Mouse (Mus musculus) embryonic facial prominence, embryonic 13.5 days (tissue): Measurements from ENCODE around the gene Dtnbp1. TPM values are rescaled to one million over a fixed set of nuclear protein-coding genes. Genes with fewer than 3 reads are reported as not detected.
A peak's percentile ranks its signal among the peaks of the same experiment; 100 is the strongest.

Experiments
- ATAC-seq: fragments of 200-750 bp; cut with Nextera tagmentation; 2 replicates; pipeline ENCODE4 v1.8.0; 2017; ENCODE audit warnings: low read depth; ENCODE audit not compliant: insufficient number of reproducible peaks, insufficient read depth, low FRiP score, low TSS enrichment
- H3K27ac ChIP-seq: fragments of 300-500 bp; sonication (generic); 2 replicates; pipeline ENCODE4 v1.5.1; 2015; ENCODE audit warnings: moderate library complexity, mild to moderate bottlenecking, inconsistent platforms
- H3K27me3 ChIP-seq: fragments of 300-500 bp; sonication (generic); 2 replicates; pipeline ENCODE4 v1.6.1; 2015; ENCODE audit warnings: mild to moderate bottlenecking, inconsistent platforms
- H3K36me3 ChIP-seq: fragments of 300-500 bp; sonication (generic); 2 replicates; pipeline ENCODE4 v1.6.1; 2015; ENCODE audit warnings: mild to moderate bottlenecking, inconsistent platforms
- H3K4me1 ChIP-seq: fragments of 300-500 bp; sonication (generic); 2 replicates; pipeline ENCODE4 v1.6.1; 2015; ENCODE audit warnings: inconsistent platforms
- H3K4me2 ChIP-seq: fragments of 300-500 bp; sonication (generic); 2 replicates; pipeline ENCODE4 v1.6.1; 2015; ENCODE audit warnings: moderate library complexity, mild to moderate bottlenecking, inconsistent platforms
- H3K4me3 ChIP-seq: fragments of 300-500 bp; sonication (generic); 2 replicates; pipeline ENCODE4 v1.5.1; 2015; ENCODE audit warnings: mild to moderate bottlenecking, inconsistent platforms
- H3K9ac ChIP-seq: fragments of 300-500 bp; sonication (generic); 2 replicates; pipeline ENCODE4 v1.6.1; 2015; ENCODE audit warnings: mild to moderate bottlenecking, inconsistent platforms
- H3K9me3 ChIP-seq: fragments of 300-500 bp; sonication (generic); 2 replicates; pipeline ENCODE4 v1.6.1; 2016; ENCODE audit warnings: inconsistent platforms
- WGBS: fragments of 180-500 bp; shearing (Covaris S2); methylation state at CpG from one replicate; pipeline ENCODE4 v1.1.7; 2015; ENCODE audit warnings: mixed read lengths; 5-methylcytosine and 5-hydroxymethylcytosine counted together
- polyA plus RNA-seq: library from polyadenylated mRNA; unstranded; fragments of >200 nt; fragmentation: Nextera tagmentation; extraction: Ambion mirVana; gene quantifications from 2 replicates; pipeline ENCODE4 v1.2.1, GENCODE M21; 2015

Gene Dtnbp1
- polyA plus RNA-seq, 1 experiment from 2014 or later, result 77.9 TPM

DNA sequence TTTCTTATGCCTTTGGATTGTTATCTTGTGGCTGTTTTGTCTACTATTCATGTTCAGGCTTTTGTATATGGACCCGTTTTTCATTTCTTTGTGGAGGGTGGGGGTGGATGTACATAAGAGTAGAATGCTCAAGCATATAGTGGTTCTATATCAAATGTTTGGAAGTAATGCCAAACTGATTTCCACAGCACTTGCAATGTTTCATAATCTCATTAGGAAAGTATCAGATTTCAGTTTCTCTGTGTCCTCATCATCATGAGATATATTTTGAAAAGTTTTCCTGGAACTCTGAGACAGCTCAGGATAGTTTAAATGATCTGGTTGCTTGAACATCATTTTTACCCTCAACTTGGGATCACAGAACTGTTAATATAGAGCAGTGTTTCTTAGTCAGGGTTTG lies 27.8 kb upstream of the Dtnbp1 start:
- ATAC-seq, result no peak
- 74% methylated on average over 1 of the region's 1 CpGs for WGBS
- no peaks in the 10 kb centered on the region for H3K9me3 ChIP-seq
- H3K4me3 ChIP-seq, result no peak overlapping the region
- H3K27me3 ChIP-seq, result no peaks in the 10 kb centered on the region
- no peaks in the 10 kb centered on the region for H3K36me3 ChIP-seq
- H3K9ac ChIP-seq, result no peak overlapping the region
- no peak overlapping the region for H3K4me2 ChIP-seq
- H3K4me1 ChIP-seq, result peaks cover 26% of the 10 kb centered on the region
- no peak overlapping the region for H3K27ac ChIP-seq

DNA sequence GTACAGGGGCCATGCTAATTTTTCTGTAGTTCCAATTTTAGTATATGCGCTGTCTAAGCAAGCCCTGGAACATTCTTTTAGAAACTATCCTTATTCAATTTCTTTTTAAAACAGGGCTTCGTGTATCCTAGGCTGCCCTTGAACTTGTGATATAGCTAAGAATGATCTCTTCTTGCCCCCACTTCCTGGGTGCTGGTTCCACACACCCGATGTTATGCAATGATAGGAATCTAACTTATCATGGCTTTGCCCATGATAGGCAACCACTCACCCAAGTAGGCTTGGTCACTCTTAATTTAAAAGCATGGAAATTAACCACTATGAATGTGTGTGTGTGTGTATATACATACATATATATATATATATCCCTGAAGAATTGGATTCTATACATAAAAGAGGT lies 24.3 kb upstream of the Dtnbp1 start:
- no peak overlapping the region for H3K4me2 ChIP-seq
- 0 out of 2 replicates have a peak, but pooled peaks cover 8% of the 10 kb centered on the region for H3K4me1 ChIP-seq
- no peaks in the 10 kb centered on the region for H3K27me3 ChIP-seq
- H3K36me3 ChIP-seq, result no peaks in the 10 kb centered on the region
- WGBS, result 89% methylated on average over 3 of the region's 3 CpGs
- H3K9me3 ChIP-seq, result no peaks in the 10 kb centered on the region
- no peak overlapping the region for H3K4me3 ChIP-seq
- H3K27ac ChIP-seq, result no peak overlapping the region
- ATAC-seq, result no peak
- H3K9ac ChIP-seq, result no peak overlapping the region

- 78% methylated on average over 10 of the region's 10 CpGs for WGBS
- 0 out of 2 replicates have a peak, but pooled peaks cover 3% of the 10 kb centered on the region for H3K4me1 ChIP-seq
- H3K4me3 ChIP-seq, result no peak overlapping the region
- no peak for ATAC-seq
- no peak overlapping the region for H3K9ac ChIP-seq
- no peaks in the 10 kb centered on the region for H3K9me3 ChIP-seq
- H3K27me3 ChIP-seq, result no peaks in the 10 kb centered on the region
- no peak overlapping the region for H3K4me2 ChIP-seq
- no peaks in the 10 kb centered on the region for H3K36me3 ChIP-seq
- H3K27ac ChIP-seq, result no peak overlapping the region
Measured at GRCm38 (mm10) chr13:45024821-45025220, 22.9 kb upstream of the Dtnbp1 start.

- 67% methylated on average over 20 of the region's 20 CpGs for WGBS
- Histone ChIP-seq H3K4me2 (no peak overlapping the region), H3K4me3 (no peak overlapping the region), H3K27ac (no peak overlapping the region), H3K36me3 (no peaks in the 10 kb centered on the region), H3K4me1 (0 out of 2 replicates have a peak, but pooled peaks cover 3% of the 10 kb centered on the region), H3K9me3 (no peaks in the 10 kb centered on the region), H3K27me3 (no peaks in the 10 kb centered on the region), H3K9ac (no peak overlapping the region)
- no peak for ATAC-seq
Measured at GRCm38 (mm10) chr13:45023356-45024150, 21.6 kb upstream of the Dtnbp1 start.

DNA sequence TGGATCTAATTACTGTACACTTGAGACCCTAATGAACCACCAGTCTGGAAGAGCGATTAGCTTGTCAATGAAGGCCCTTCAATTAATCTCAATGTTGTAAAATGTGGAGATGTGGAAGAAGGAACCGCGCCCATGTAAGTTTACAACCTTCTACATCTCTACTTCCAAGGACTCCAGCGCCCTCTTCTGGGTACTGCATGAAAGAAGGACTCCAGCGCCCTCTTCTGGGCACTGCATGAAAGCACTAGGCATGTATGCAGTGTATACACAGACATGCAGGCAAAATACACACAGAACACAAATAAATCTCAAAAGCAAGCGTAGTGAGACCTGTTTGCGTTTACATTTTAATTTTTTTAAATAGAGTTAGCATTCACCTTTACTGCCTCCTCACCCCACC lies 6.2 kb upstream of the Dtnbp1 start:
- Histone ChIP-seq H3K4me2 (no peak overlapping the region), H3K9me3 (no peaks in the 10 kb centered on the region), H3K36me3 (no peaks in the 10 kb centered on the region), H3K27me3 (no peaks in the 10 kb centered on the region), H3K9ac (no peak overlapping the region), H3K4me1 (peaks cover 4% of the 10 kb centered on the region; the same call in 1 of the 2 replicates), H3K4me3 (no peak overlapping the region), H3K27ac (no peak overlapping the region)
- WGBS, result 80% methylated on average over 7 of the region's 7 CpGs
- ATAC-seq, result no peak

GRCm38 (mm10) chr13:45007726-45008125 lies 5.8 kb upstream of the Dtnbp1 start:
- H3K4me2 ChIP-seq, result no peak overlapping the region
- no peaks in the 10 kb centered on the region for H3K9me3 ChIP-seq
- no peaks in the 10 kb centered on the region for H3K36me3 ChIP-seq
- no peak overlapping the region for H3K9ac ChIP-seq
- H3K27me3 ChIP-seq, result no peaks in the 10 kb centered on the region
- no peak for ATAC-seq
- H3K27ac ChIP-seq, result no peak overlapping the region
- WGBS, result 71% methylated on average over 6 of the region's 6 CpGs
- H3K4me3 ChIP-seq, result no peak overlapping the region
- H3K4me1 ChIP-seq, result peaks cover 8% of the 10 kb centered on the region; the same call in 1 of the 2 replicates

- no peak overlapping the region for H3K27ac ChIP-seq
- H3K4me1 ChIP-seq, result peaks cover 13% of the 10 kb centered on the region; the same call in 1 of the 2 replicates
- no peak overlapping the region for H3K4me3 ChIP-seq
- H3K4me2 ChIP-seq, result no peak overlapping the region
- 73% methylated on average over 5 of the region's 5 CpGs for WGBS
- H3K36me3 ChIP-seq, result no peaks in the 10 kb centered on the region
- no peaks in the 10 kb centered on the region for H3K27me3 ChIP-seq
- ATAC-seq, result no peak
- no peak overlapping the region for H3K9ac ChIP-seq
- H3K9me3 ChIP-seq, result no peaks in the 10 kb centered on the region
Measured at GRCm38 (mm10) chr13:45006483-45006882, 4.5 kb upstream of the Dtnbp1 start.

GRCm38 (mm10) chr13:45005861-45006260 lies 3.9 kb upstream of the Dtnbp1 start:
- 44% methylated on average over 7 of the region's 7 CpGs for WGBS
- H3K9ac ChIP-seq, result no peak overlapping the region
- H3K27me3 ChIP-seq, result no peaks in the 10 kb centered on the region
- H3K4me1 ChIP-seq, result peaks cover 16% of the 10 kb centered on the region; the same call in 1 of the 2 replicates
- no peak overlapping the region for H3K27ac ChIP-seq
- no peak for ATAC-seq
- H3K9me3 ChIP-seq, result no peaks in the 10 kb centered on the region
- H3K36me3 ChIP-seq, result no peaks in the 10 kb centered on the region
- no peak overlapping the region for H3K4me2 ChIP-seq
- no peak overlapping the region for H3K4me3 ChIP-seq

- WGBS, result 86% methylated on average over 5 of the region's 5 CpGs
- Histone ChIP-seq H3K4me1 (peaks cover 19% of the 10 kb centered on the region), H3K4me3 (no peak overlapping the region), H3K9me3 (no peaks in the 10 kb centered on the region), H3K4me2 (no peak overlapping the region), H3K36me3 (no peaks in the 10 kb centered on the region), H3K27ac (no peak overlapping the region), H3K27me3 (no peaks in the 10 kb centered on the region), H3K9ac (no peak overlapping the region)
- ATAC-seq, result no peak
Measured at GRCm38 (mm10) chr13:45004987-45005592, 3.1 kb upstream of the Dtnbp1 start.

DNA sequence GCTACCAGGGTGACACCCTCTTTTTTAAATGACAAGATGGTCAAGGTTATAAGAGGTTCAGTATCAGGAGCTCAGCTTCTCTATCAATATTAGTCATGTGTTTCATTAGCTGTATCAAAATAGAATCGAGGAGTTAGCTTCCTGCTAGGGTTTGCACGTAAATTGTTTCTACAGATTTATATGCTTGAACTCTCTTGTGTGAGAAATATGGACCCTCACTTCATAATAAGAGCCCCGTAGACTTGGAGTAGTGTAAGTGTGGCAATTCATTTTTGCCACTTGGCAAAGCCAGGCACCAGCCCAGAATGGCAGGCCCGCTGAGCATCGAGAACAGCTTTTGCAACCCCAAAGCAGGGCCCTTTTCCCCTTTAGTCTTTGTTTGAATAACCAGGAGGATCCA lies 1.1 kb upstream of the Dtnbp1 start:
- H3K4me3 ChIP-seq, result no peak overlapping the region
- H3K36me3 ChIP-seq, result no peaks in the 10 kb centered on the region; the same call in 1 of the 2 replicates
- no peak overlapping the region for H3K27ac ChIP-seq
- 0 out of 2 replicates have a peak overlapping the region, but pooled peaks have one; percentile 87 for H3K9ac ChIP-seq
- no peaks in the 10 kb centered on the region for H3K27me3 ChIP-seq
- WGBS, result 45% methylated on average over 5 of the region's 5 CpGs
- peak overlapping the region; percentile 70 for H3K4me2 ChIP-seq
- H3K4me1 ChIP-seq, result peaks cover 34% of the 10 kb centered on the region
- ATAC-seq, result no peak
- no peaks in the 10 kb centered on the region for H3K9me3 ChIP-seq

GRCm38 (mm10) chr13:45001228-45001910 lies 578 bp downstream of the Dtnbp1 start:
- H3K27me3 ChIP-seq, result no peaks in the 10 kb centered on the region
- H3K36me3 ChIP-seq, result no peaks in the 10 kb centered on the region; the same call in 1 of the 2 replicates
- peak; percentile 11; the same call in 1 of the 2 replicates for ATAC-seq
- H3K9me3 ChIP-seq, result no peaks in the 10 kb centered on the region
- under 1% methylated on average over 52 of the region's 52 CpGs for WGBS
- peak overlapping the region; percentile 70 for H3K4me2 ChIP-seq
- peak overlapping the region; percentile 87 for H3K9ac ChIP-seq
- H3K4me3 ChIP-seq, result peak overlapping the region; percentile 76
- peak overlapping the region; percentile 86; the same call in 1 of the 2 replicates for H3K27ac ChIP-seq
- H3K4me1 ChIP-seq, result peaks cover 34% of the 10 kb centered on the region
